Mouse (Mus musculus) lung, postnatal 10 days (tissue): ENCODE data around the gene Man1b1.

Experiments
- DNase-seq: peaks from one replicate; pipeline ENCODE4 v3.0.0; 2021

Man1b1 gene

GRCm38 (mm10) chr2:25332286-25333160 is at the start of gene Man1b1:
Gene Man1b1 (plus strand): TSS chr2:25332338.
- DNase-seq, result peak; percentile 100

DNA sequence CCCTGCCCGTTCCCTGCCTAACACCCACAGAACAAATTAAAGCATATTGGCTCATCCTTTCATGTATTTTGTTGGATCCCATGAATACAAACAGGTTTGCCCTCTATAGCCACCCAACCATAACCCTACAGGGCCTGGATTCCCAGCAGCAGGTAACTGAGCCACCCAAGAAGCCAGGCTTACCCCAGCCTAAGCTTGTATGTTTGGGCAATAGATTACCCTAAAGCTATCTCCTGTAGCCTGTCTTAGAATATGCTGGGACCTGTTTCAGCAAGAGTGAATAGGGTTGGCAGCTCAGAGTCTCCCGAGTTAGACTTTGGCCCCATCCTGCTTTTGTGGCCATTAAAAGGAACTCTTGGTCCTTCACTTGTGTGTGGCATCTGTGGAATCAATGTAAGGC is 46.6 kb upstream of the Man1b1 start:
- no peak for DNase-seq

DNA sequence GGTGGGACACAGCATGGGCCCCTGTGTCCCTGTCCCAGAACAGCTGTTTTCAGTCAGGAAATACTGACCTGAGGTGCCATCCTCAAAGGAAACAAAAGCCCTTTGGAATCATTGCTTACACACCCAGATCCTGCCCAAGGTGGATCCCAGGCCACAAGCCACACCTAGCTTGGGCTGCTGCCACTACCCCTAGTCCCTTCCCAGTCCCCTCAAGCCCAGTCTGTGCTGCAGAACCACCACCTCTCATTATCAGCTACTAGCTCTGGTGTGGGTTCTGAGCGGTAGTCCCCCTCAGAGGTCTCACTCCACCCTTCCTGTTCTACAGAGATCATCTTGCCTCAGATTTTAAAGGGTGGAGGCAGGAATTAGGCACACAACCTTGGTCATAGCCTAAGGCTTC is 45.8 kb upstream of the Man1b1 start:
- DNase-seq, result no peak

- DNase-seq, result peak; percentile 62
Measured at GRCm38 (mm10) chr2:25286837-25287636, 45.1 kb upstream of the Man1b1 start.

DNA sequence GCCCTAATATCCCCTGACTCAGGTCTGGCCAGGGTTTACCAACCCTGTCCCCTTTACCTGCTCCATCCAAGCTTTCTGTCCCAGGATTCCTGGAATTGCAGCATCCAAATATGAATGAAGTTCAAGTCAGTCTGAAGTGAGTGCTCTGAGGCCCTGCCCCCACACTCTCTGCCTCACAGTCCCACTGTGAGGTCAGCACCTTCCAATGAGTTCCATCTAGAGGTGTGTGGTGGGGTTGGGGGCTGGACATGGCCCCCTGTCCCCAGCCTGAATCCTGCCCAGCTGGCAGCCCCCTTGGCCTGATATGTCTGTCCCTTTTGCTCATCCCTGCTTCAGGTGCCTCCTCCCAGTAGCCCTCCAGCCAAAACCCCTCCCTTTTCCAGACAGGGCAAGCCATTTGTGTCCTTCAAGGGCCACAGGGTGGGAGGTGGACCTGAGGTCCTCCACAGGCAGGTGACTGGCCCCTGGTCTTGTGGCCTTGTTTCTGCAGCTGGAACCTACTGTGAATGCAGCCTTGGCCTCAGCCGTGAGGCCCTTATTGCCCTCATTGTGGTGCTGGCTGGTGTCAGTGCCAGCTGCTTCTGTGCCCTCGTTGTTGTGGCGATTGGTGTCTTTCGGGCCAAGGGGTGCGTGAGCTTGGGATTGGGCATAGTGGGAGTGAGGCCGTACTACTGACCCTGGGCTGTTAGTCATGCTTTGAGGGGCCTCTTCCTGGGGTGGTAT is 44.0 kb upstream of the Man1b1 start, which contains the start of gene Tmem210:
Tmem210 (plus strand) TSS at position 219 of the 723 bp plus-strand sequence.
- no peak for DNase-seq

DNA sequence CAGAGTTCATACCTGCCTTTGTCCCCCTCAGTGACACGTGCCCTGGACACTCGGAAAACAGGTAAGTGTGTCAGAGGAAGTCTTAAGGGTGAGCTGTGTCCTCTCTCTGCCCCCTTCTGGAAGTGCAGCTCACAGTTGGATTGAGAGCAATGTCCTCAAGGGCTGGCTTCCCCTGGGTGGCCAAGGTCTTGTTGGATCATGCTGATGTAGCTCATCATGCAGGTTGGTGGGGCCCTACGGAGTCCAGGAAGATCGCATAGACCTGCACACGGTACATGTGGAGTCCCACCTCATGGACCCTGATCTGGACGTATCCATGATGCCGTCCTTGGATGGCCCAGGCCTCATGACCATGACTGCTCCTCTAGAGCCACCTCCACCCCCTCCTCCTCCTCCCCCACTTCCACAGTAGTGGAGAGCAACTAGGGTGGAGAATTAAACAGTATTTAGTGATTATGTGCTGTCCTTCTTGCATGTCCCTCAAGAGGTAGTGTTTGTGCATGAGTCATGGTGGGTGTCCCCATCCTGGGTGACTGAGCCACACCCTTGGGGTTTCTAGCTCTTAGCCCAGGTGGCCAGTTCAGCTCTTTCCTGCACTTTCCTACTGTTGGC is 43.3 kb upstream of the Man1b1 start:
- DNase-seq, result no peak

- DNase-seq, result peak; percentile 53
Measured at GRCm38 (mm10) chr2:25289651-25290050, 42.5 kb upstream of the Man1b1 start, which contains the start of gene Lrrc26. Gene Lrrc26 (plus strand): TSS chr2:25289915.

- DNase-seq, result no peak
Measured at GRCm38 (mm10) chr2:25290101-25290815, 41.9 kb upstream of the Man1b1 start.

- no peak for DNase-seq
Measured at GRCm38 (mm10) chr2:25290816-25291130, 41.4 kb upstream of the Man1b1 start.

DNA sequence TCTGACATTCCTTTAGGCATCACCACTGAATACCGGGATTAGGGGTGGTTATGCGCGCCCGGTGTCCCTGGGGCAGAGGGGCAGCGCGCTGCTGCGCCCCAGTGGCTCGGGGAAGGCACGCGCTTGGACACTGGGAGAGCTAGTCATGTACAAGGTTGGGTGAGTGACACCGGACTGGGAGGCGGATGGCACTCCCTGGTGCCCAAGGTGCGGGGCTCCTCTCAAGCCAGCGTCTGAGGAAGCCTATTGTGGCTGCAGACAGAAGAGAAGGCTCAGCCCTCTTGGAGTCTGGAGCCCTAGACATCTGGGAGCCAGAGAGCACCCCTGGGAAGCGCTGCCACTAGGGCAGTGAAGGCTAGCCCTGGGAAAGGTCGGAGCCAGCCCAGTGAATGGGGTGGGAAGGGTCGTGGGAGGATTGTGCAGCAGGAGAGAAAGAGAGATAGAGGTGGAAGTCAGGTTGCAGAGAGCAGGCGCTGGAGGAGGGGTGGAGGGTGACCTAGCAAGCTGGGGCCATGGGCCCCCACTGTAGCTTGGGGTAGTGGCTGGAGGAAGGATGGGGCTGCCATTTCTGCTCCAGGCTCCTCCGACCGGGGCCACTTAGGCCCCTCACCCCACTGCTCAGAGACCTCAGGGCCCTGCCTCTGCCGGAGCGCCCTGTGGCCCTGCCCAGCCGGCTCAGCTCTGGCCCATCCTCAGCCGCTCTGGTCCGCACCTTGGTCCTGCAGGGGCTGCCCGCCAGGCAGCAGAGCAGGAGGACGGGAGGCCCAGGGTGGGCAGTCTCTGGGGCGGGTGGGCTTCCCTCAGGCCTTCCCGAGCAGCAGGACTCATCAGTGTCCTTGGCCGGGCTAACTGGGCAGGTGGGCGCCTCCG is 40.7 kb upstream of the Man1b1 start:
- DNase-seq, result no peak

DNA sequence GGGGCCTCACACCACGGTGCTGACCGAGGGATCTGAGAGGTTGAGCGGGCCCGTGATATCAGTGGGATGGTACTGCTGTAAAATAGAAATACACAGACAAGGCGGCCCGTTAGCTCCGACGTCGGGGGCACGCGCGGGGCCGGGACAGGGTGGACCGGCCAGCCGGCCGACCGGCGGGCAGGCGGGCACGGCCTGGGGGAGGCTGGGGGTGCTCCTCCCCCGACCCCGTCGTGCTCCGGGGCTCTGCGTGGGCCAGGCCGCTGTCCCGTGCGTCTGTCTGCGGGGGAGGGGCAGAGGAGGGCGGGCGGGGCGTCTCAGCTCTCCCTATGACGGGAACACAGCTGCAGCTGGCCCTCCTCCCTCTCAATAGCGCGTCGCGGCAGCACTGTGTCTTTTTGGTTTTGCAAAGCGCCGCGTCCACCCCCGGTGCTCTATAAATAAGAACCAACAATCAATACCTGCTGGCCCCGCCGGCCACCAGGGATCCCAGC is 40.0 kb upstream of the Man1b1 start:
- DNase-seq, result no peak

- DNase-seq, result peak; percentile 88
Measured at GRCm38 (mm10) chr2:25292856-25293255, 39.3 kb upstream of the Man1b1 start.

DNA sequence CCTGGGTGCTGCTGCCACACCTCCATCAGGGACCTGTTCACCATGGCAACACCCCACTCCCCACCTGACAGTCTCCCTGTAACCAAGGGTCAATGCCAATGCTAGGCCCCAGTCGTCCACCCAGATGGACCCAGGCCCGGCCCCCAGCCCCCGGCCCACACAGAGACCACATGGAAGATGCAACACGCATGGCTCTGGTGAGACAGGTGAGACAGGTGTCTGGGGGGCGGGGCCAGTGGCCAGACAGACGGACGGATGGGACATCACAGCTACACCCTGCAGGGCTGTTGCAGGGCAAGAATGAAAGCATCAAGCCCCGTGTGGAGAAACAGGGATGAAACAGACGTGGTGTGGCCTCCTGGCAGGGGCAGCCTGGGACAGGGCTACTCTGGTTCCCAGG is 38.4 kb upstream of the Man1b1 start:
- no peak for DNase-seq

DNA sequence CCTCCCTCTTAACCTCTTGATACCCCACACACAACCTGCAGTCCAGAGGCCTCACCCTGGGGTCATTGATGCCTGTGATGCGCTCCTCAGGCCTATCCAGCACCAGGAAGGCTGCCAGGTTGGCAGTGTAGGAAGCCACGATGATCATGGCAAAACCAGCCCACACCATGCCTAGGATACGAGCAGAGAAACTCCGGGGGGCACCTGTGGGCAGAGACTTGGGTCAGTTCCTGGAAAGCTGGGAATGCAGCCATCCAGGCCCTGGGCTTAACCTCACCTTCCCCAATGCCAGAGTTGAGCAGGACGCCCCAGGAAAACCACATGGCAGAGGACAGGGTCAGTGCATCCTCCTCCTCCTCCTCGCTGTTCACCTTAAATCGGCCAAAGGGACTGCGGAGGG is 35.0 kb upstream of the Man1b1 start:
- no peak for DNase-seq

- no peak for DNase-seq
Measured at GRCm38 (mm10) chr2:25298046-25298445, 34.1 kb upstream of the Man1b1 start.

DNA sequence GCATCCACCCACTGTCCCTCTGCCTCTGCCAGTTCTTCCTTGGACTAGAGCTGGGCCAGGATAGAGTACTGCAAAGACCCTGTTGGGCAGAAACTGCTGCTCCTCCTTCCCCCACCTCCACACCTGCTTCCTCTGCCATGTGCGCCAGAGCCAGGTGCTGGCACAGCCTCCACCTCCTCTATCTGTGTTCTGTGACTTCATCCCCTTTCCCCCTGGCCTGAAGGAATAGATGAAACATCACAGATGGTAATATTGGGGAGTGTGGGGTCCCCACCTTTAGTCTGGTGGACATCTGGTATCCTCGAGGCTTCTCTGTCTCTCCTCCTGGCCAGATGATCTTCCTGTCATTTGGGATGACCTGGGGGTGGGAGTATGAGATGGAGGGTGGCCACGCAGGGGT is 28.7 kb upstream of the Man1b1 start:
- no peak for DNase-seq

- no peak for DNase-seq
Measured at GRCm38 (mm10) chr2:25303931-25304656, 28.0 kb upstream of the Man1b1 start.

DNA sequence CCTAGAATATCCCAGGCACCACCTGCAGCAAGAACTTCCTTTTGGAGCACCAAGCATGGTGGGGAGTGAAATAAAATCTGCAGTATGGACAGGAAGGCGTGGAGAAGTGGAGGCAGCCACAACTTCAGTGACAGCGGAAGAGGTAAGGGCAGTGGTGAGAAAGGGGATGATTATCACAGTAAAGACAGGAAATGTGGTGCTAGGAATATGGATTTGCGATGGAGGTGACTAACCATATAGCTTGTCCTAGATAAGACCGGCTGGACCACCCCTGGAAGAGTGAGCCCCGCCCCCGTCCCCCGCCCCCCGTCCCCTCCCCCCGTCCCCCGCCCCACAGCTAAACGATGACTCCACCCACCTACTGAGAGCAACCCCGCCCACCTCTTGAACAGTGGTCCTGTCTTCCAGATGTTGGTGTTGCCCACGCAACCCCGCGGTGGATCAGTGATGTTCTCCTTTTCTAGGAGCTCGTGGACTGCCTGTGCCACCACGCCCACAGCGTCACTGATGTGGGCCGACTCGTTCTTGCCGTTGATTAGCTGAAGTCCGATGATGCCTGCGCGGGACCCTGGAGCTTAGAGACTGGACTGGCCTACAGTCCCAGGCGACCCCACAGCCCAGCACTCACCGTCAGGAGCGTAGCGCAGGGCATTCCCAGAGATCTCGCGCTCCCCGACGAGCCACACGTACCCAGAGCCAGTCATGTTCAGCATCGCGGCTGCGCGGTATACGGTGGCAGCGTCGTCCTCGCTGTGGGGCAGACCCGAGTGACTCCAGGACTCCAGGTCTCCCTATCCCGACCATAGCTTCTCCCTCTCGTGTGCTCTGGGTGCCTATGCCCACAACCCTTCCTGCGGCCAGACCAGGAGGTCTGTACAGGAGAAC is 27.2 kb upstream of the Man1b1 start:
- peak; percentile 50 for DNase-seq
